Mouse (Mus musculus) small intestine, adult 2 months (tissue): ENCODE measurements at regions not wholly inside any gene's neighbourhood (a gene's known extent, or its start where the extent isn't known, plus 50 kb on each side); places are given as distances from the start of the nearest gene placed in this dataset.

Experiments used
- CTCF ChIP-seq: fragments of 200-500 bp; IDR thresholded peaks from 2 replicates; pipeline ENCODE4 v1.5.1; 2012; ENCODE audit warnings: low read depth, mild to moderate bottlenecking, control low read depth, inconsistent platforms, low read length, moderate library complexity, mixed read lengths; ENCODE audit not compliant: insufficient replicate concordance, insufficient read length; ENCODE audit errors: extremely low read depth
- POLR2A ChIP-seq: fragments of 200-500 bp; IDR thresholded peaks from 2 replicates; pipeline ENCODE4 v1.6.1; 2012; ENCODE audit warnings: low read depth, mild to moderate bottlenecking, control low read depth, inconsistent platforms, low read length, moderate library complexity

- TF ChIP-seq CTCF, result no peak
- TF ChIP-seq POLR2A, result no peak
These were observed 133.8 kb upstream of the Med13l start for GRCm38 (mm10) chr5:118426673-118427072.
